Mouse (Mus musculus): ENCODE measurements around the gene Rnf214.

Rnf214 gene

GRCm38 (mm10) chr9:45935628-45936210 is 29.0 kb upstream of the Rnf214 start, which contains the start of gene Tagln:
Gene Tagln (minus strand): TSS chr9:45936058.
- peak; percentile 73 to 75 for DNase-seq (ENCODE audit: low spot score in 2 of 2)

GRCm38 (mm10) chr9:45932571-45933415 is 26.1 kb upstream of the Rnf214 start:
- peak in 1 of 2 experiments; percentile 16 for DNase-seq (ENCODE audit: low spot score in 2 of 2)

- peak in 1 of 2 experiments; percentile 16 for DNase-seq (ENCODE audit: low spot score in 2 of 2)
Observed at GRCm38 (mm10) chr9:45931958-45932357, 25.2 kb upstream of the Rnf214 start.

GRCm38 (mm10) chr9:45929285-45929684 is 22.6 kb upstream of the Rnf214 start:
- DNase-seq (ENCODE audit: low spot score in 2 of 2): peak in 1 of 2 experiments; percentile 16

GRCm38 (mm10) chr9:45919895-45920294 is 13.2 kb upstream of the Rnf214 start:
- no peak for DNase-seq (ENCODE audit: low spot score in 2 of 2)

- DNase-seq (ENCODE audit: low spot score in 2 of 2): peak; percentile 69 to 72
Observed at GRCm38 (mm10) chr9:45917041-45917934, 10.6 kb upstream of the Rnf214 start.

- DNase-seq (ENCODE audit: low spot score in 2 of 2): no peak
Observed at GRCm38 (mm10) chr9:45915659-45916058, 8.9 kb upstream of the Rnf214 start.

- DNase-seq (ENCODE audit: low spot score in 2 of 2): no peak
Observed at GRCm38 (mm10) chr9:45911673-45912072, 5.0 kb upstream of the Rnf214 start.

- no peak for DNase-seq (ENCODE audit: low spot score in 2 of 2)
Observed at GRCm38 (mm10) chr9:45910995-45911394, 4.3 kb upstream of the Rnf214 start.

GRCm38 (mm10) chr9:45907078-45907428 is 342 bp upstream of the Rnf214 start:
- DNase-seq (ENCODE audit: low spot score in 2 of 2): no peak

GRCm38 (mm10) chr9:45905811-45906237 is 887 bp downstream of the Rnf214 start:
- no peak for DNase-seq (ENCODE audit: low spot score in 2 of 2)

GRCm38 (mm10) chr9:45905196-45905595 is 1.5 kb downstream of the Rnf214 start:
- DNase-seq (ENCODE audit: low spot score in 2 of 2): no peak

- DNase-seq (ENCODE audit: low spot score in 2 of 2): no peak
Observed at GRCm38 (mm10) chr9:45893681-45894080, 13.0 kb downstream of the Rnf214 start.

GRCm38 (mm10) chr9:45877928-45878327 is 28.8 kb downstream of the Rnf214 start:
- no peak for DNase-seq (ENCODE audit: low spot score in 2 of 2)

- DNase-seq (ENCODE audit: low spot score in 2 of 2): no peak
Observed at GRCm38 (mm10) chr9:45870265-45870664, 36.4 kb downstream of the Rnf214 start.

- no peak for DNase-seq (ENCODE audit: low spot score in 2 of 2)
Observed at GRCm38 (mm10) chr9:45869181-45869580, 37.5 kb downstream of the Rnf214 start.

GRCm38 (mm10) chr9:45861813-45862212 is 44.9 kb downstream of the Rnf214 start:
- DNase-seq (ENCODE audit: low spot score in 2 of 2): no peak

GRCm38 (mm10) chr9:45859364-45859763 is 47.3 kb downstream of the Rnf214 start:
- DNase-seq (ENCODE audit: low spot score in 2 of 2): no peak

GRCm38 (mm10) chr9:45854136-45854535 is 52.6 kb downstream of the Rnf214 start:
- DNase-seq (ENCODE audit: low spot score in 2 of 2): no peak

- DNase-seq (ENCODE audit: low spot score in 2 of 2): no peak
Observed at GRCm38 (mm10) chr9:45853695-45854094, 53.0 kb downstream of the Rnf214 start.

- no peak for DNase-seq (ENCODE audit: low spot score in 2 of 2)
Observed at GRCm38 (mm10) chr9:45851776-45852175, 54.9 kb downstream of the Rnf214 start.

- DNase-seq (ENCODE audit: low spot score in 2 of 2): no peak
Observed at GRCm38 (mm10) chr9:45851330-45851729, 55.4 kb downstream of the Rnf214 start.
